Mouse (Mus musculus): ENCODE results near the gene Gp1bb. TPM values are rescaled to one million over a fixed set of nuclear protein-coding genes. Genes with fewer than 3 reads are reported as not detected.

Gp1bb gene
- polyA plus RNA-seq, 1 experiment from 2014 or later: 32.4 TPM

Other genes starting within 250 kb of the Gp1bb start
- gene Txnrd2, start 196.0 kb downstream of the Gp1bb start, polyA plus RNA-seq (2015; fragmentation: Nextera tagmentation; extraction: Ambion mirVana): 105 and 112 TPM in 2 replicates
- gene Comt, start 195.6 kb downstream of the Gp1bb start, polyA plus RNA-seq (2015; fragmentation: Nextera tagmentation; extraction: Ambion mirVana): 109 and 110 TPM in 2 replicates
- 14.0 and 14.9 TPM in 2 replicates for gene Gnb1l, start 123.7 kb downstream of the Gp1bb start, polyA plus RNA-seq (2015; fragmentation: Nextera tagmentation; extraction: Ambion mirVana)
- 1.4 and 1.9 TPM in 2 replicates for gene Rtl10, start 123.5 kb downstream of the Gp1bb start, polyA plus RNA-seq (2015; fragmentation: Nextera tagmentation; extraction: Ambion mirVana)
- gene Tbx1, start 31.7 kb downstream of the Gp1bb start, polyA plus RNA-seq (2015; fragmentation: Nextera tagmentation; extraction: Ambion mirVana): 0.05 TPM in 1 of 2 replicates, not detected in the other
- gene Gm49601, start 4.0 kb upstream of the Gp1bb start, polyA plus RNA-seq (2015; fragmentation: Nextera tagmentation; extraction: Ambion mirVana): 0.14 and 0.78 TPM in 2 replicates
- gene Sept5, start 7.6 kb upstream of the Gp1bb start, polyA plus RNA-seq (2015; fragmentation: Nextera tagmentation; extraction: Ambion mirVana): 2.4 and 2.6 TPM in 2 replicates
- gene Cldn5, start 154.4 kb upstream of the Gp1bb start, polyA plus RNA-seq (2015; fragmentation: Nextera tagmentation; extraction: Ambion mirVana): 7.8 and 8.3 TPM in 2 replicates
- gene Ufd1, start 189.4 kb upstream of the Gp1bb start, polyA plus RNA-seq (2015; fragmentation: Nextera tagmentation; extraction: Ambion mirVana): 47.0 and 53.3 TPM in 2 replicates
- gene Cdc45, start 189.6 kb upstream of the Gp1bb start, polyA plus RNA-seq (2015; fragmentation: Nextera tagmentation; extraction: Ambion mirVana): 46.2 and 51.5 TPM in 2 replicates
- gene 2510002D24Rik, start 214.2 kb upstream of the Gp1bb start, polyA plus RNA-seq (2015; fragmentation: Nextera tagmentation; extraction: Ambion mirVana): 20.3 and 23.8 TPM in 2 replicates
- gene Gm28539, start 214.2 kb upstream of the Gp1bb start, polyA plus RNA-seq (2015; fragmentation: Nextera tagmentation; extraction: Ambion mirVana): not detected in 2 replicates

Measured in liver, embryonic 13.5 days (tissue).